Mouse (Mus musculus): Measurements from ENCODE around the gene Katnal1. TPM values are rescaled to one million over a fixed set of nuclear protein-coding genes. Genes with fewer than 3 reads are reported as not detected.

The Katnal1 gene
- total RNA-seq (2021): 1 to 10 TPM; 5.9 to 9.4 TPM

- intact Hi-C loops (cut with DNase I): loop anchor here (10.0 kb wide), 1 partner anchor 256 kb away; the partner anchor contains the start of genes Hmgb1 and Uspl1
- no peak for DNase-seq
Measured at GRCm38 (mm10) chr5:148929116-148929449, at the start of gene Katnal1. Gene Katnal1 (minus strand): TSS chr5:148929320.

- intact Hi-C loops (cut with DNase I): no loop called here
- no peak for DNase-seq
Measured at GRCm38 (mm10) chr5:148978458-148979165, 49.5 kb upstream of the Katnal1 start.

GRCm38 (mm10) chr5:148977698-148978457 is 48.8 kb upstream of the Katnal1 start:
- DNase-seq: peak; percentile 51 to 62
- intact Hi-C loops (cut with DNase I): no loop called here

- intact Hi-C loops (cut with DNase I): no loop called here
- no peak for DNase-seq
Measured at GRCm38 (mm10) chr5:148976876-148977275, 47.8 kb upstream of the Katnal1 start.

DNA sequence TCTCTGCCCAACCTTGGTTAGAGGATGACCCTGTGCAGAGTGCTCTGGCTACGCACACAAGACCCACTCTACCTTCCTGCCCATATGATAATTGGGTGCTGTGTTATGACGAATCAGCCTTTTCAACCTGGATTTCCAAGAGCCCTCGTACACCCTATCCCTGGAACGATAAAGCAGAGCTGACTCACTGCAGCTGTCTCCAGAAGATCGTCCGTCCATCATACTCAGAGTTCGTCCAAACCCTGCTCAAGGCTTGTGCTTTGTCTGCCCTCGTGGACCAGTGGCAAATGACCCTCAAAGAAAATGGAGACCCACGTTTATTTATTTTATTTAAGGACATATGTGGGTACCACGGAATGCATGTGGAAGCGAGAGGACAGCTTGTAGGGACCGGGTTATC is 45.9 kb upstream of the Katnal1 start:
- intact Hi-C loops (cut with DNase I): no loop called here
- no peak for DNase-seq

DNA sequence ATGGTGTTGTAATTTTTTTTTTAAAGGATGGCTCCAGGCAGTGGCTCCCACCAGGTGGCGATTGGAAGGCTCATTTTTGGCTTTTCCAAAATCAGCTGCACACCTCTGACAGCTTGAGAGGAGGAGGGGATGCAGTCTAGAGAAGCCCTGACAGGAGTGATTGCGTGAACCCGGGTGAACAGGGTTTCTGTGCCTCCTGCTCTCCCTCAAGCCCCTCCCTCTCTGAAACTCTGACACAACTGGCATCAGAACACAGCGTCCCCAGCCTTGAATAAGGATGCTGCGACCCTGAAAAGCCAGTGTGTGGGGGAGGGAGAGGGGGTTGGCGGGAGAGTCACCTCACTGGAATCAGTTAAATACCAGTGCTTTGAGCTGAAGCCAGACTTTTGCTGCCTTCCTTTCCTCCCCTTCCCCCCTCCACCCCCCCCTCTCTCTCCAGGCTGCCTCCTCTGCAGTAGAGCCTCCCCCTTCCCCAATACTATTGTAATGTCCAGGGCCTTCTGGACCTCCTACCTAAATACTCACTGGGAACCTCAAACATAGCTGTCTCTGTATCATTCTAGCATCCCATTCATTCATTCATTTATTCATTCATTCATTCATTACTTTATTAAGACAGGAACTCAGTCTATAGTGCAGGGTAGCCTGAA is 44.0 kb upstream of the Katnal1 start:
- intact Hi-C loops (cut with DNase I): no loop called here
- DNase-seq: no peak

DNA sequence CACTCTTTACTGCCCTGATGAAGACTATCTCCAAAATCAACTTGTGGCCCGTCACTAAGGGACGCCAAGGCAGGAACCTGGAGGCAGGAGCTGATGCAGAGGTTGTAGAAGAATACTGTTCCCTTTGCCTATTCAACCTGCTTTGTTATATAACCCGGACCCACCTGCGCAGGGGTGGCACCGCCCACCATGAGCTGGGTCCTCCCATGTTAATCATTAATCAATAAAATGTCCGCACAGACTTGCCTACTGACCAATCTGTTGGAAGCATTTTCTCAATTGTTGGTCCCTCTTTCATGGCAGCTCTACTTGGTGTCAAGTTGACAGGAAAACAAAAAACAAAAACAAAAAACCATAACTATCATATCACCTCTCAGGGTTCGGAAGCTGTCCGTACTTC is 43.0 kb upstream of the Katnal1 start:
- intact Hi-C loops (cut with DNase I): no loop called here

GRCm38 (mm10) chr5:148969648-148970047 is 40.5 kb upstream of the Katnal1 start:
- DNase-seq: peak; percentile 62 to 67
- intact Hi-C loops (cut with DNase I): no loop called here

More for the DNA sequence above, 43.0 kb upstream of the Katnal1 start:
- DNase-seq: no peak

DNA sequence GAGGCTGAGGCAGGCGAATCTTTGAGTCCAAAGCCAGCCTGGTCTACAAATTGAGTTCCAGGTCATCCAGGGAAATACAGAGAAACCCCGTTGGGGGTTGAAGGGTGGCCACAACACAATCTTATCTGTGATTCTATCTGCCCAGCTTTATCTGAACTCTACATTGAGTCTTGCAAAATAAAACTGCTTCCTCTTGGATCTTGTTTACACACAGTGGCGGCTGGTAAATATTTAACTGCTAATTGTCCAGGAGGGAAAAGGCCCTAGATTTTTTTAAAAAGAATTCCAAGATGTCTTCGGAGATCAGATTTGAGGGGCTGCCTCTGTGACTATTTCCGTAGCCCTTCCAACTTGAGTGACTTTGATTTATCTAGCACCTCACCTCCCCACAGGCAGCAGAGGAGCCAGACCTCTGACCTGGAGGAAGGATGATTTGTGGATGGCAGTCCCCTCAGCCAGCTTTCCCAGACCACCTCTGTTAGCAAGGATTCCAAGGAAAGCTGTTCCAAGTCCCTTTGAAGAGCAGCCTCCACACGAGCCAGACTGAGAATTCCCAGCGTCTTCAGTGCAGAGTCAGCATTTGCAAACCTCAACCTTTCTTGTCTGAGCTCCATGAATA is 39.9 kb upstream of the Katnal1 start:
- no peak for DNase-seq
- intact Hi-C loops (cut with DNase I): no loop called here

DNA sequence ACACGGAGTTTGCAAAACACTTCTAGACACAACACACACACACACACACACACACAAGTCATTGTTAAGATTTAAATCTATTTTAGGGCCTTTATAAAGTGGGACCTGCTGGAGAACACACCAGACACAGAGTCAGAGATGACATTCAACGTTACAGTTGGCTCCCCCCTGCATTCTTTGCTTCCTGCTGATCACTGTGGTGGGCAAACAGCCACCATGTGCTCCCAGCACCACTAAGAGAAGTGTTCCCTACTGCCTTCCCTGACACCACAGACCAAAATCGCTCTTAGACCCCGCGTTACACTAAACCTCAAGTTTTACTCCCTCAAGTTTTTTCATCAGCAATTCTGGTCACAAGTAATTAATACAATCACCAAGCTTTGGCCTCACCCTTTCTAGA is 39.1 kb upstream of the Katnal1 start:
- intact Hi-C loops (cut with DNase I): no loop called here
- no peak for DNase-seq

DNA sequence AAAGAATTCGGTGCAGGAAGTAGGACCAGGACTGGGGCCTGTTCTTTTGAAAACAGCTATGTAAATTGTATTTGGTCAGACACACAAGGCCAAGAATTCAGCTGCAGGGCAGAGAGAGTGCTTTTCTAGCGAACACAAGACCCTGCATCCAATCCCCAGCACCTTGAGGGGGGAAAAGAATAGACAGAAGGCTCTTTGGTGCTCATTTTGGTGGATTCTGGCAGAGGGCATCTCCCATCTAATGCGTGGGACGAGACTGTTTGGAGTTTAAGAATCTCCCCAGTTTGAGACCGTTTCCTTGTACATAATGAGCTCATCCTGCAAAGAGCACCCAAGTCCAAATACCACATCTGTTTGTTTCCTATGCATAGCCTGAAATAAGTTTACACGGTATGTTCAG is 37.3 kb upstream of the Katnal1 start:
- intact Hi-C loops (cut with DNase I): no loop called here
- DNase-seq: peak in 1 of 2 experiments; percentile 32

- peak; percentile 76 to 80 for DNase-seq
- intact Hi-C loops (cut with DNase I): no loop called here
Measured at GRCm38 (mm10) chr5:148965691-148966333, 36.7 kb upstream of the Katnal1 start.

DNA sequence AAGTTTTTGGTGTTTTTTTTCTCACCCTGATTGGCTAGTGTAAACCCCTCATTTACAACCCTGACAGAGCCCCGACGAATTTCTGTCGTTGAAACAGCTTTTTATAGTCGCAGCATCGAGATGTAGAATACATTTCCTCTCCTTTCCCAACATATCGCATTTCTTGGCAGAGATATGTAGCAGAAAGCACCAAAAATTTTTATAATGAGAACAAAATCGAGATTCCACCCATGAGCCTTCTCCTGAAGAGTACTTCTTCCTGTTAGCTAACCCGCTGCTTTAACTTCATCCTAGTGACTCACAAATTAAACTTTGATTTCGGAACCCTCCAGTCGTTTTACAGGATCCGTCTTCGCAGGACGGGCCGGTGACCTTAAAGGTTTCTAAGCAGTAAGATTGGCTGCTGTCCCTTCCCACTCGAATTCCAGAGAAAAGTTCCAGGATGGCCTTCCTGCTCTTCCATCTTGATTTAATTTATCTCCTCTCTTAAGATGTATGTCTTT is 36.0 kb upstream of the Katnal1 start:
- intact Hi-C loops (cut with DNase I): no loop called here
- peak in 1 of 2 experiments; percentile 44 for DNase-seq

DNA sequence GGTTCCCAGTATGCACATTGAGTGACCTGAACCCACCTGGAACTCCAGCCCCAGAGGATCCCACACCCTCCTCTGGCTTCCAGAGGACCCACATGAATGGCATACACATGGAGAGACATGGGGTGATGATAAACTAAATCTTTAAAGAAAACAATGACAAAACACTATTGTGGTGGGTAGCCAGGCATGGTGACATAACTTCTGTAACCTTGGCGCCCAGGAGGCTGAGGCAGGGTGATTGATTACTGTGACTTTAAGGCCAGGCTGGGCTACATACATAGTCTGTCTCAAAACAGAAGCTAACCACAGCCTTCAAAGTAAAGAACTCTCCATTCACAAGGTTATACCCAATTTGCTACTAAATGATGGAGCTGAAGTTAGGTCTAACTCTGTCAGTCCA is 35.1 kb upstream of the Katnal1 start:
- DNase-seq: no peak
- intact Hi-C loops (cut with DNase I): no loop called here

- DNase-seq: no peak
- intact Hi-C loops (cut with DNase I): no loop called here
Measured at GRCm38 (mm10) chr5:148960211-148960610, 31.1 kb upstream of the Katnal1 start.

- intact Hi-C loops (cut with DNase I): no loop called here
- DNase-seq: peak; percentile 57 to 60
Measured at GRCm38 (mm10) chr5:148959068-148959990, 30.2 kb upstream of the Katnal1 start.

- intact Hi-C loops (cut with DNase I): no loop called here
- DNase-seq: no peak
Measured at GRCm38 (mm10) chr5:148958355-148958754, 29.2 kb upstream of the Katnal1 start.

- DNase-seq: no peak
- intact Hi-C loops (cut with DNase I): no loop called here
Measured at GRCm38 (mm10) chr5:148956898-148957535, 27.9 kb upstream of the Katnal1 start.

DNA sequence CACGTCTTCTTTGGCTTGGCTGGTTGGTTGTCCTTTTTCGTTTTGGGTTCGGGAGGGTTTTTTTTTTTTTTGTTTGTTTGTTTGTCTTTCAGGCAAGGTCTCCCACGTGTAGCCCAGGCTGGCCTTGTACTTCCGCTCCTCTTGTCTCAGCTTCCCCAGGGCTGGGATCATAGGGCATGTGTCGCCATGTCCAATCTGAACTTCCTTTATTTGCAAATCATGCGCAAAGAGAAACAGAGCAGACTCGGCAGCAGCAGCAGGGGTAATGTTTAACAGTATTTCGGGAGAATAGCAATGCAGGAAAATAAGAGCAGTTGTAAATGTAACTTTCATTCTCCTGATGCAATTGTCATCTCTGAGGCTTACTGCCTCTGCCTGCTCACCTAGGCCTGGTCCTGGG is 27.0 kb upstream of the Katnal1 start:
- intact Hi-C loops (cut with DNase I): no loop called here

More for the DNA sequence above, 27.0 kb upstream of the Katnal1 start:
- DNase-seq: no peak

Measured in heart, postnatal 10 days (tissue).